Mouse (Mus musculus): ENCODE results near the gene Ghrhr. TPM values are rescaled to one million over a fixed set of nuclear protein-coding genes. Genes with fewer than 3 reads are reported as not detected.

Ghrhr gene
- polyA plus RNA-seq, 1 experiment from 2014 or later: not detected

DNA sequence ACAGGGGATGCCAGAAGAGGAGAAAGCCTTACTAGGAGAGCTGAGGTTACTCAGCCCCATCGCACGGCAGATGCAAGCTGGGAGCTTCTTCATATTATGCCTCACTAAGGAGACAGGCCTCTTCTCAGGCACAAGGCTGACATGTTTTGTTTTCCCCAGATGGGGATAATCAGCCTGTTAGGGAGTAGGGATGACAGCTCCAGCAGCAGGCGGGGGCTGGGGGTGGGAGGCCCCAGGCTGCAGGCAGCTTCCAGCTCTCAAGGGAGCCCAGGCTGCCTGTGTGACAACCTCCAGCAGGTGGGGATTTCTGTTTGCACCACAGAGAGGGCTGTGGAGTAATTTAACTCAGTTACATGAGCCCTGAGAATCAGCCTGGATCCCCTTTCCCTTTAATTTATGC, 58.3 kb downstream of the Ghrhr start:
- ATAC-seq (ENCODE audit: insufficient number of reproducible peaks, insufficient read depth, low FRiP score, low read depth): peak; percentile 61; the same call in 1 of the 2 replicates
- Histone ChIP-seq H3K4me2 (ENCODE audit: low read length) (no peak overlapping the region), H3K27me3 (ENCODE audit: control insufficient read depth, insufficient read depth, low read length) (no peaks in the 10 kb centered on the region), H3K4me1 (ENCODE audit: control insufficient read depth in 2 of 2, insufficient read depth in 2 of 2, low read length in 2 of 2) (peaks cover 0 to 4% of the 10 kb centered on the region in 2 experiments; a peak in 1 of 4 replicates), H3K36me3 (ENCODE audit: control insufficient read depth, insufficient read depth, low read length) (no peaks in the 10 kb centered on the region), H3K9ac (ENCODE audit: low read length) (no peak overlapping the region), H3K4me3 (ENCODE audit: control insufficient read depth in 1 of 2, insufficient read depth in 1 of 2, low read depth in 1 of 2, low read length in 2 of 2) (no peak overlapping the region), H3K27ac (replicated peaks in 1 of 2; ENCODE audit: control insufficient read depth in 1 of 2, insufficient read depth in 1 of 2, low read depth in 2 of 2, low read length in 2 of 2) (no peak overlapping the region), H3K9me3 (ENCODE audit: control insufficient read depth, low read length) (no peaks in the 10 kb centered on the region)
- WGBS: 30% methylated on average over 3 of the region's 3 CpGs

DNA sequence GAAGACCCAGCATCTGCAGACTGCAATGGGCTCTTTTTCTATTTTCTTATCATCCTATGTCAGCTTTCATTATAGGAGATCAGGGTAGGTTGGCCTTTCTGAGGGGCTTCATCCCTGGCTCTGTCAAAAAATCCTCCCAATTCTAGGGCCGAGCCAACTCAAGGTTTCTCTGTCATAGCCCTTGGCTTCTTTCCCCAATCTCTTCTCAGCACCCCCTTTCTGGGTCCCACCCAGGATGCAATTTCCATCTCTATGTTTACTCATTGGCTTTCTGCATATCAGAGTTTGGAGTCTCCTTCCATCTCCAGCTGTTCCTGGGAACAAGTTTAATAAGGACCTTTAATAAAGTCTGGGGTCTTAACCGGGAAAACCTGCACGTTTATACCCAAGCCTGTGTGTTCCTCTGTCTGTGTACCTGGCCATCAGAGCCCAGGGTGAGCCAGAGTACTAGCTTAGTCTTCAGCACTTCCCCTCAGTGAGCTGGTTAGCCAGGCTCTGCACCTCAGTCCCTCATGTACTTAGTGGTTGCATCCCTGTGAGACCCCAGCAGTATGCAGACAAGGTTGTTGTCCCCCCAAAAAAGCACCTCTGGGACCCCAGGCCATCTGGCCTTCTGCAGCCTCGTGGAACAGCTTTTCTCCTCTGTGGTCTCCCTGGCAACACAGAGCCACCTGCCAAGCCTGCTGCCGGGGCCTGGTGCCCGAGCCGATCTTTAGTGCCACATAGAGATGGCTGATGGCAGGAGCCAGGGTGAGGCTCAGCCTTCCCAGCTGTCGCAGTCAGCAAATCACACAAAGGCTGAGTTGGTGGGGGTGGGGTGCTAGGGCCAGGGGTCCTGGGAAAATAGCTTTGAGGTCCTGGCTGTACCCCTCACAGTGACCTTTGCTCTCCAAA, 59.4 kb downstream of the Ghrhr start:
- whole genome bisulfite sequencing: 64% methylated on average over 8 of the region's 8 CpGs
- Histone ChIP-seq H3K4me2 (ENCODE audit: low read length) (no peak overlapping the region), H3K9ac (ENCODE audit: low read length) (no peak overlapping the region), H3K4me1 (ENCODE audit: control insufficient read depth in 2 of 2, insufficient read depth in 2 of 2, low read length in 2 of 2) (peaks cover 0 to 4% of the 10 kb centered on the region in 2 experiments; a peak in 1 of 4 replicates), H3K4me3 (ENCODE audit: control insufficient read depth in 1 of 2, insufficient read depth in 1 of 2, low read depth in 1 of 2, low read length in 2 of 2) (no peak overlapping the region), H3K27me3 (ENCODE audit: control insufficient read depth, insufficient read depth, low read length) (no peaks in the 10 kb centered on the region), H3K9me3 (ENCODE audit: control insufficient read depth, low read length) (no peaks in the 10 kb centered on the region), H3K27ac (replicated peaks in 1 of 2; ENCODE audit: control insufficient read depth in 1 of 2, insufficient read depth in 1 of 2, low read depth in 2 of 2, low read length in 2 of 2) (no peak overlapping the region), H3K36me3 (ENCODE audit: control insufficient read depth, insufficient read depth, low read length) (no peaks in the 10 kb centered on the region)
- ATAC-seq (ENCODE audit: insufficient number of reproducible peaks, insufficient read depth, low FRiP score, low read depth): no peak

DNA sequence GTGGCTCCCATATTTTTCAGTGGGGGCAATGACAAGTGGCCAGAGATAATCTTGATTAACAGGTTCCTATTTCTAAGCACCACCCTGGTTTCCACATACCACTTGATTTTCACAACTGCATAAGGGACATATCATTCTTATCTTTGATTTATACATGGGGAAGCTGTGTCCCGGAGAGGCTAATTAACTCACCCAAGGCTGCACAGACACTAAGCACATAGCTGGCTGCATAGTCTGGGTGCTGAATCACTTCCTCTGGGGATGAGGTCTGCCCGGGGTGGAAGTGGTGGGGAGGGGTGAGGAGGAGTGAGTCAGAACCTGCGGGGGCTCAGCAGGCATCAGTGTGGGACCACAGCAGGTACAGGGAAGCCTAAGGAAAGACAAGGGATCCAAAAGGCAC, 61.8 kb downstream of the Ghrhr start:
- H3K27ac ChIP-seq (replicated peaks in 1 of 2; ENCODE audit: control insufficient read depth in 1 of 2, insufficient read depth in 1 of 2, low read depth in 2 of 2, low read length in 2 of 2): no peak overlapping the region
- ATAC-seq (ENCODE audit: insufficient number of reproducible peaks, insufficient read depth, low FRiP score, low read depth): no peak

More for the DNA sequence above, 61.8 kb downstream of the Ghrhr start:
- H3K4me3 ChIP-seq (ENCODE audit: control insufficient read depth in 1 of 2, insufficient read depth in 1 of 2, low read depth in 1 of 2, low read length in 2 of 2): no peak overlapping the region
- no peaks in the 10 kb centered on the region for H3K27me3 ChIP-seq (ENCODE audit: control insufficient read depth, insufficient read depth, low read length)
- 18% methylated on average over 3 of the region's 3 CpGs for whole genome bisulfite sequencing
- H3K9me3 ChIP-seq (ENCODE audit: control insufficient read depth, low read length): no peaks in the 10 kb centered on the region
- H3K4me1 ChIP-seq (ENCODE audit: control insufficient read depth in 2 of 2, insufficient read depth in 2 of 2, low read length in 2 of 2): peaks cover 0 to 4% of the 10 kb centered on the region in 2 experiments; a peak in 1 of 4 replicates
- H3K36me3 ChIP-seq (ENCODE audit: control insufficient read depth, insufficient read depth, low read length): no peaks in the 10 kb centered on the region
- no peak overlapping the region for H3K9ac ChIP-seq (ENCODE audit: low read length)
- H3K4me2 ChIP-seq (ENCODE audit: low read length): no peak overlapping the region

Other genes with a start within 250 kb of the Ghrhr start
- 10.0 and 12.4 TPM in 2 replicates for gene Crhr2, start 243.3 kb upstream of the Ghrhr start, polyA plus RNA-seq (2014; fragmentation: Nextera tagmentation; extraction: Ambion mirVana)
- gene Inmt, start 201.3 kb upstream of the Ghrhr start, polyA plus RNA-seq (2014; fragmentation: Nextera tagmentation; extraction: Ambion mirVana): 0.24 TPM in 1 of 2 replicates, not detected in the other
- 8.9 and 9.5 TPM in 2 replicates for gene Mindy4, start 172.9 kb upstream of the Ghrhr start, polyA plus RNA-seq (2014; fragmentation: Nextera tagmentation; extraction: Ambion mirVana)
- 3.5 and 8.7 TPM in 2 replicates for gene Aqp1, start 39.9 kb upstream of the Ghrhr start, polyA plus RNA-seq (2014; fragmentation: Nextera tagmentation; extraction: Ambion mirVana)
- gene Adcyap1r1, start 75.7 kb downstream of the Ghrhr start, polyA plus RNA-seq (2014; fragmentation: Nextera tagmentation; extraction: Ambion mirVana): 4.1 and 4.2 TPM in 2 replicates